In the genomic region with DNA sequence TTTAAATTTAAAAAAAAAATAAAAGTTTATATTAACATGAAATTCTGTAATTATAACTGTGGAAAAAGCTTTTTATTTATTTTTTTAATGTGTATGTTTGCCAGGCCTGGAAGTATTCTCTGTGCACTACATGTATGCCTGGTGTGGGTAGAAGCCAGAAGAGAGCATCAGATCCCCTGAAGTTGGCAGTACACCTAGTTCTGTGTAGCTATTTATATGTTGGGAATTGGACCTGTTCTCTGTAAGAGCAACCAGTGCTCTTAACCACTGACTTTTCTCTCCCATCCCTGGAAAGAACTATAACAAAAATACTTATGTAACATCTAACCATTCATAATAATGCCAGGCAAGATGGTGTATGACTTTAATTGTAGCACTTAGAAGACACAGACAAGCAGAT, we compare ENCODE assay signal across 12 mouse cellular contexts.
"Had no signal": no experiment of that assay in that cellular context is flagged by ENCODE, and none has a peak within 500 bp of the region (broad histone marks: within the 10 kb centered on the region; RNA-seq: fewer than 3 reads in every experiment).

No protein-coding gene starts in this region.

- DNase-seq: forebrain, postnatal 0 days; gastrocnemius, postnatal 14 days; heart, adult 11 months; heart, postnatal 14 days; kidney, adult 11 months; kidney, adult 2 months; kidney, adult 9 months; kidney, postnatal 14 days; kidney, postnatal 36 days; liver; liver, embryonic 13.5 days; liver, postnatal 0 days had no signal
